Mouse (Mus musculus) ES-E14 (cell line): ENCODE data around the gene Gm10134. TPM values are rescaled to one million over a fixed set of nuclear protein-coding genes. Genes with fewer than 3 reads are reported as not detected.
"Not testable (repeated sequence)": the region's sequence is repeated elsewhere in the genome, so short reads cannot be mapped to it uniquely, and the experiment has no call there.

Experiments
- DNase-seq: peaks from one replicate; pipeline ENCODE4 v3.0.0-alpha.2; 2013; ENCODE audit warnings: low read depth, low spot score
- H3K27ac ChIP-seq: 2 replicates; pipeline ENCODE4 v1.5.1; 2012; ENCODE audit warnings: low read depth, mild to moderate bottlenecking, low read length, moderate library complexity, mixed read lengths; ENCODE audit not compliant: poor library complexity, insufficient read depth, severe bottlenecking
- H3K36me3 ChIP-seq: 2 replicates; pipeline ENCODE4 v1.6.1; 2012; ENCODE audit warnings: mild to moderate bottlenecking, low read length, moderate library complexity, mixed read lengths; ENCODE audit not compliant: control insufficient read depth, poor library complexity, insufficient read depth, severe bottlenecking
- H3K4me1 ChIP-seq, 2 experiments: fragments of 150-350 bp in 1 of 2; sonication (generic) in 1 of 2; 2 replicates each; pipeline ENCODE4 v1.6.1; 2012; ENCODE audit warnings: low read length in 2 of 2, mild to moderate bottlenecking in 1 of 2, mixed read lengths in 1 of 2; ENCODE audit not compliant: control insufficient read depth in 2 of 2, insufficient read depth in 2 of 2, poor library complexity in 1 of 2
- H3K4me3 ChIP-seq, 2 experiments: fragments of 150-350 bp in 1 of 2; sonication (generic) in 1 of 2; 2 replicates each; pipeline ENCODE4 v1.5.1; 2012; ENCODE audit warnings: low read length in 2 of 2, low read depth in 1 of 2, mild to moderate bottlenecking in 1 of 2, mixed read lengths in 1 of 2; ENCODE audit not compliant: insufficient read depth in 1 of 2, poor library complexity in 1 of 2, severe bottlenecking in 1 of 2
- H3K9ac ChIP-seq: 2 replicates; pipeline ENCODE4 v1.6.1; 2012; ENCODE audit warnings: low read depth, mild to moderate bottlenecking, low read length, mixed read lengths; ENCODE audit not compliant: poor library complexity, insufficient read depth, severe bottlenecking
- H3K9me3 ChIP-seq: fragments of 150-350 bp; sonication (generic); 2 replicates; pipeline ENCODE4 v1.6.1; 2012; ENCODE audit warnings: low read depth, mild to moderate bottlenecking, low read length; ENCODE audit not compliant: control insufficient read depth, insufficient read depth
- CHD2 ChIP-seq: IDR thresholded peaks from 2 replicates; pipeline ENCODE4 v1.6.1; 2014; ENCODE audit warnings: mild to moderate bottlenecking, low read depth, low read length, inconsistent platforms
- HCFC1 ChIP-seq: IDR thresholded peaks from 2 replicates; pipeline ENCODE4 v1.6.1; 2012; ENCODE audit warnings: low read length, inconsistent platforms, borderline replicate concordance; ENCODE audit not compliant: insufficient read depth
- MAFK ChIP-seq: IDR thresholded peaks from 2 replicates; pipeline ENCODE4 v1.6.1; 2014; ENCODE audit warnings: mild to moderate bottlenecking, low read depth, low read length, inconsistent platforms; ENCODE audit not compliant: insufficient read depth
- ZC3H11A ChIP-seq: IDR thresholded peaks from 2 replicates; pipeline ENCODE4 v1.6.1; 2012; ENCODE audit warnings: low read depth, mild to moderate bottlenecking, inconsistent platforms, low read length, borderline replicate concordance
- ZNF384 ChIP-seq: IDR thresholded peaks from 2 replicates; pipeline ENCODE4 v1.6.1; 2012; ENCODE audit warnings: low read depth, low read length, inconsistent platforms
- in situ Hi-C, 2 experiments: fragments of 600-800 bp; cut with MboI; formaldehyde crosslinking; loops; one replicate each; pipeline ENCODE4 v1.15.1; 2025; ENCODE audit warnings: low sequenced_read_pairs in 2 of 2, inconsistent platforms in 1 of 2; ENCODE audit not compliant: unreplicated experiment in 2 of 2
- total RNA-seq: library from RNA; depleted of rRNA; stranded (reverse); fragments of 300-350 nt; gene quantifications from 2 replicates; pipeline ENCODE4 v1.2.3, GENCODE M21; 2012

Gm10134 gene
- total RNA-seq, 1 experiment = 0.80 TPM

GRCm38 (mm10) chr2:28467860-28468485 lies 37.9 kb upstream of the Gm10134 start, which contains the start of gene Mrps2:
Gene Mrps2 (plus strand): TSS chr2:28468066.
- H3K4me3 ChIP-seq = peak within 1 kb of the TSS; percentile 94
- in situ Hi-C loops = no loop called here
- H3K9me3 ChIP-seq = no peaks in the 10 kb centered on the region
- H3K4me1 ChIP-seq = peaks cover 4 to 17% of the 10 kb centered on the region in 2 experiments; a peak in 3 of 4 replicates
- H3K36me3 ChIP-seq = peaks cover 17% of the 10 kb centered on the region
- peak; percentile 74 for DNase-seq
- 0 out of 2 replicates have a peak within 1 kb of the TSS, but pooled peaks have one; percentile 42 for H3K27ac ChIP-seq
- peak within 1 kb of the TSS; percentile 96 for H3K9ac ChIP-seq
- TF ChIP-seq CHD2 (no peak), ZNF384 (no peak), HCFC1 (peak; percentile 68; the same call in 1 of the 2 replicates)

GRCm38 (mm10) chr2:28468486-28469225 lies 37.2 kb upstream of the Gm10134 start:
- in situ Hi-C loops = no loop called here
- Histone ChIP-seq H3K27ac (0 out of 2 replicates have a peak overlapping the region, but pooled peaks have one; percentile 42), H3K9me3 (no peaks in the 10 kb centered on the region), H3K9ac (peak overlapping the region; percentile 96), H3K4me3 (peak overlapping the region; percentile 94), H3K36me3 (peaks cover 17% of the 10 kb centered on the region), H3K4me1 (peaks cover 4 to 17% of the 10 kb centered on the region in 2 experiments; a peak in 3 of 4 replicates)
- TF ChIP-seq ZNF384 = no peak
- no peak for TF ChIP-seq MAFK
- no peak for TF ChIP-seq CHD2
- TF ChIP-seq HCFC1 = no peak
- TF ChIP-seq ZC3H11A = no peak
- DNase-seq = no peak

GRCm38 (mm10) chr2:28469461-28469860 lies 36.4 kb upstream of the Gm10134 start:
- Histone ChIP-seq H3K36me3 (peaks cover 17% of the 10 kb centered on the region), H3K4me3 (peak overlapping the region in 1 of 2 experiments; percentile 94; a peak in 2 of 4 replicates), H3K9ac (peak overlapping the region; percentile 10; the same call in 1 of the 2 replicates), H3K27ac (no peak overlapping the region), H3K9me3 (no peaks in the 10 kb centered on the region), H3K4me1 (peaks cover 2 to 17% of the 10 kb centered on the region in 2 experiments; a peak in 3 of 4 replicates)
- TF ChIP-seq MAFK (no peak), HCFC1 (no peak), CHD2 (no peak), ZNF384 (no peak), ZC3H11A (no peak)
- DNase-seq = no peak
- in situ Hi-C loops = no loop called here

GRCm38 (mm10) chr2:28470591-28470990 lies 35.3 kb upstream of the Gm10134 start:
- Histone ChIP-seq H3K27ac (no peak overlapping the region; the same call in 1 of the 2 replicates), H3K9ac (no peak overlapping the region), H3K9me3 (no peaks in the 10 kb centered on the region), H3K4me1 (peaks cover 1 to 13% of the 10 kb centered on the region in 2 experiments; a peak in 3 of 4 replicates), H3K4me3 (no peak overlapping the region), H3K36me3 (peaks cover 17% of the 10 kb centered on the region)
- in situ Hi-C loops = no loop called here
- DNase-seq = no peak
- TF ChIP-seq MAFK (no peak), ZNF384 (no peak), CHD2 (no peak), ZC3H11A (no peak), HCFC1 (no peak)

- in situ Hi-C loops, H3K4me1 ChIP-seq, H3K9me3 ChIP-seq, H3K27ac ChIP-seq, H3K9ac ChIP-seq, DNase-seq, H3K4me3 ChIP-seq: not testable (repeated sequence)
- H3K36me3 ChIP-seq = peaks cover 17% of the 10 kb centered on the region
Measured at GRCm38 (mm10) chr2:28472011-28472410, 33.9 kb upstream of the Gm10134 start.
